Mouse (Mus musculus) liver, embryonic 12.5 days (tissue): ENCODE data around the gene Glis1. TPM values are rescaled to one million over a fixed set of nuclear protein-coding genes. Genes with fewer than 3 reads are reported as not detected.

Experiments used
- ATAC-seq: fragments of 200-750 bp; cut with Nextera tagmentation; 2 replicates; pipeline ENCODE4 v1.8.0; 2017; ENCODE audit warnings: moderate number of reproducible peaks, mild to moderate bottlenecking, moderate library complexity
- H3K27ac ChIP-seq: fragments of 300-500 bp; sonication (generic); 2 replicates; pipeline ENCODE4 v1.5.1; 2016; ENCODE audit warnings: mild to moderate bottlenecking
- H3K27me3 ChIP-seq: fragments of 300-500 bp; sonication (generic); replicated peaks from 2 replicates; pipeline ENCODE4 v1.6.1; 2016; ENCODE audit warnings: mild to moderate bottlenecking, moderate library complexity
- H3K36me3 ChIP-seq: fragments of 300-500 bp; sonication (generic); 2 replicates; pipeline ENCODE4 v1.6.1; 2016; ENCODE audit warnings: mild to moderate bottlenecking, moderate library complexity
- H3K4me1 ChIP-seq: fragments of 300-500 bp; sonication (generic); 2 replicates; pipeline ENCODE4 v1.6.1; 2016
- H3K4me2 ChIP-seq: fragments of 300-500 bp; sonication (generic); 2 replicates; pipeline ENCODE4 v1.6.1; 2016; ENCODE audit warnings: mild to moderate bottlenecking, moderate library complexity
- H3K4me3 ChIP-seq: fragments of 300-500 bp; sonication (generic); 2 replicates; pipeline ENCODE4 v1.5.1; 2016; ENCODE audit warnings: mild to moderate bottlenecking, moderate library complexity
- H3K9ac ChIP-seq: fragments of 300-500 bp; sonication (generic); 2 replicates; pipeline ENCODE4 v1.6.1; 2016; ENCODE audit warnings: mild to moderate bottlenecking, moderate library complexity
- H3K9me3 ChIP-seq: fragments of 300-500 bp; sonication (generic); replicated peaks from 2 replicates; pipeline ENCODE4 v1.6.1; 2016; ENCODE audit warnings: mild to moderate bottlenecking, moderate library complexity
- WGBS: fragments of 180-500 bp; shearing (Covaris S2); methylation state at CpG from one replicate; pipeline ENCODE4 v1.1.7; 2016; ENCODE audit not compliant: insufficient replicate concordance; 5-methylcytosine and 5-hydroxymethylcytosine counted together
- polyA plus RNA-seq: library from polyadenylated mRNA; unstranded; fragments of >200 nt; fragmentation: Nextera tagmentation; extraction: Ambion mirVana; gene quantifications from 2 replicates; pipeline ENCODE4 v1.2.1, GENCODE M21; 2016

Gene Glis1
- polyA plus RNA-seq, 1 experiment from 2014 or later = 0.24 TPM

GRCm38 (mm10) chr4:107553774-107554173 is 119.4 kb downstream of the Glis1 start:
- no peak for ATAC-seq
- no peak overlapping the region for H3K9ac ChIP-seq
- 49% methylated on average over 5 of the region's 5 CpGs for WGBS

GRCm38 (mm10) chr4:107558801-107559200 is 124.4 kb downstream of the Glis1 start:
- Histone ChIP-seq H3K4me1 (peaks cover 8% of the 10 kb centered on the region), H3K9ac (no peak overlapping the region), H3K27ac (no peak overlapping the region), H3K36me3 (no peaks in the 10 kb centered on the region), H3K9me3 (no peaks in the 10 kb centered on the region), H3K27me3 (no peaks in the 10 kb centered on the region; the same call in none of the 2 replicates), H3K4me2 (no peak overlapping the region), H3K4me3 (no peak overlapping the region)
- no peak for ATAC-seq
- 37% methylated on average over 3 of the region's 3 CpGs for WGBS

More at GRCm38 (mm10) chr4:107553774-107554173, 119.4 kb downstream of the Glis1 start:
- Histone ChIP-seq H3K27me3 (no peaks in the 10 kb centered on the region; the same call in none of the 2 replicates), H3K9me3 (no peaks in the 10 kb centered on the region), H3K36me3 (no peaks in the 10 kb centered on the region), H3K4me2 (no peak overlapping the region), H3K4me3 (no peak overlapping the region), H3K27ac (no peak overlapping the region), H3K4me1 (peaks cover 3% of the 10 kb centered on the region)

DNA sequence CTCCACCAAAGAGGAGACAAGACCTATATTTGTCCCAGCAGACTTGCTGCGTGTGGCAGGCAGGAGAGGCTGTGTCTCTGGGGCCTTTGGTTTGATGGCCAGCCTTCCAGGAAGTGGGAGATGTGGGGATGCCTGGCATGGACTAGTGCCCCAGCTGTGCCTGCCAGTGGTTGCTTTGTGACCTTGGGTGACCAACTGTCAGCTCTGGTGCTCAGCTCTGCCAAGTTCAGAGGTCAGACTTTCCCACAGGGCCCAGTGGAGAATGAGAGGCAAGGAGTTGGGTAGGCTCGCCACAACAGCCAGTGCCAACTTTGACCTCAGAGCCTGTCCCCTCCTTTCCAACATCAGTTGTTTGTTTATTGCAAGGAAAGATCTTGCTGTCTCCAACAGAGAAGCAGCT is 126.7 kb downstream of the Glis1 start:
- 60% methylated on average over 2 of the region's 2 CpGs for WGBS
- ATAC-seq = no peak
- H3K9me3 ChIP-seq = no peaks in the 10 kb centered on the region
- no peaks in the 10 kb centered on the region; the same call in none of the 2 replicates for H3K27me3 ChIP-seq
- no peak overlapping the region for H3K4me3 ChIP-seq
- H3K4me1 ChIP-seq = peaks cover 8% of the 10 kb centered on the region
- H3K27ac ChIP-seq = no peak overlapping the region
- H3K36me3 ChIP-seq = no peaks in the 10 kb centered on the region
- no peak overlapping the region for H3K9ac ChIP-seq
- no peak overlapping the region for H3K4me2 ChIP-seq

GRCm38 (mm10) chr4:107568159-107568558 is 133.8 kb downstream of the Glis1 start:
- no peak for ATAC-seq
- Histone ChIP-seq H3K27me3 (peaks cover 20% of the 10 kb centered on the region; the same call in 1 of the 2 replicates), H3K4me1 (no peaks in the 10 kb centered on the region), H3K36me3 (no peaks in the 10 kb centered on the region), H3K4me3 (no peak overlapping the region), H3K9ac (no peak overlapping the region), H3K4me2 (no peak overlapping the region), H3K27ac (no peak overlapping the region), H3K9me3 (no peaks in the 10 kb centered on the region)
- WGBS = 77% methylated on average over 21 of the region's 21 CpGs

GRCm38 (mm10) chr4:107568881-107569443 is 134.6 kb downstream of the Glis1 start:
- H3K27me3 ChIP-seq = peaks cover 22% of the 10 kb centered on the region; the same call in 1 of the 2 replicates
- 72% methylated on average over 7 of the region's 7 CpGs for whole genome bisulfite sequencing
- no peak for ATAC-seq
- H3K4me2 ChIP-seq = no peak overlapping the region
- H3K4me3 ChIP-seq = no peak overlapping the region
- H3K9ac ChIP-seq = no peak overlapping the region
- H3K27ac ChIP-seq = no peak overlapping the region
- H3K9me3 ChIP-seq = no peaks in the 10 kb centered on the region
- H3K36me3 ChIP-seq = no peaks in the 10 kb centered on the region
- no peaks in the 10 kb centered on the region for H3K4me1 ChIP-seq

DNA sequence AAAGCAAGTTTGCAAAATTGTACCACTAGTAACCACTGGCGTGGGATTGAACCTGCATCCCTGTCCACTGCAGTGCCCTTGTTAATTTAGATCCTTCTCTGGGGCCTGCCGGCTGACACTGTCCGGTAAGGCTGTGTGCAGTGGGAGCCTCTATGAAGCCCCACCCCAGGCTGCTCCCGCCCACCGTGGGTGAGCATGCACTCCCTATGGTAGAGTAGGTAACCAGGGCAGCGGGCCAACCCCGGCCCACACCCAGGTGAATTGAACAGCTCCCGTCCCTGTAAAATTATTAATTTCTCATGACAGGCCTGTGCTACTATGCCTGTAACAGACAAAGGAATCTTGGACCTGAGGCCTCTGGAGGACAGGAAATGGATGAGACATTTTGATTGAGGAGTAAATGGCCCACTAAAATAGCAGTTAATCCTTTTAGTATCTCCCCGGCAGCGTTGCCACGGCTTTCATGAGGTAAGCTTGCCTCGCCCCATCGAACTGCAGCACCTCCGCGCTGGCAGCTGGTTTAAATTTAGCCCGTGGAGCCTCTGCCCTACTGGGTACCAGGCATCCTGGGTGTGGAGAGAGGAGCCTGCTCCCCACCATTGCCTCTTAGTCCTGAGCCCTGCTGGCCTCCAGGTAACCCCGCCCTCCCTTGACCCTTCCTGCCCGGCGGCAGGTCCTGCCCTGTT is 136.1 kb downstream of the Glis1 start:
- H3K27ac ChIP-seq = no peak overlapping the region
- ATAC-seq = no peak
- H3K9me3 ChIP-seq = no peaks in the 10 kb centered on the region
- H3K36me3 ChIP-seq = no peaks in the 10 kb centered on the region
- H3K9ac ChIP-seq = no peak overlapping the region
- H3K27me3 ChIP-seq = peaks cover 22% of the 10 kb centered on the region; the same call in 1 of the 2 replicates
- H3K4me1 ChIP-seq = no peaks in the 10 kb centered on the region
- H3K4me2 ChIP-seq = no peak overlapping the region
- WGBS = 67% methylated on average over 19 of the region's 19 CpGs
- H3K4me3 ChIP-seq = no peak overlapping the region

- WGBS = 54% methylated on average over 6 of the region's 6 CpGs
- Histone ChIP-seq H3K4me2 (no peak overlapping the region), H3K9me3 (no peaks in the 10 kb centered on the region), H3K27me3 (peaks cover 10% of the 10 kb centered on the region), H3K27ac (no peak overlapping the region), H3K4me1 (no peaks in the 10 kb centered on the region), H3K9ac (no peak overlapping the region), H3K4me3 (no peak overlapping the region), H3K36me3 (no peaks in the 10 kb centered on the region)
- ATAC-seq = no peak
Observed at GRCm38 (mm10) chr4:107575781-107576180, 141.4 kb downstream of the Glis1 start.

DNA sequence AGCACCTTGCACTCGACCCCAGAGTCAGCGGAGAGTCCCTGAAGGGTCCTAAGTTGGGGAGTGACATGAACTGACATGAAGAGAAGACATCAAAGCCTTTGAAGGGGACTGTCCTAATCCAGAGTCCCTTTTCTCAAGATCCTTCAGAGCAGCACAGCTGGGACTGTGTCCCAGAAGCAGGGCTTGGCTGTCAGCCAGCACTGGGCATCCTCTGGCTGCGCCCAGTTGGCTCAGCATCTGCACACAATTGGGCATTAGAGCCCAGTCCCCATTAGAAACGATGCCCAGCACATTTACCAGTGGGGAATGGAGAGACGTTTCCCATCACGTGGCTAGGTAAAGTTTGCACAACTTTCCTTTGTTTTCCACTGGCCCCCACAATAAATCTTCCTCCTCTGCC is 142.4 kb downstream of the Glis1 start:
- WGBS = 63% methylated on average over 6 of the region's 6 CpGs
- ATAC-seq = no peak

DNA sequence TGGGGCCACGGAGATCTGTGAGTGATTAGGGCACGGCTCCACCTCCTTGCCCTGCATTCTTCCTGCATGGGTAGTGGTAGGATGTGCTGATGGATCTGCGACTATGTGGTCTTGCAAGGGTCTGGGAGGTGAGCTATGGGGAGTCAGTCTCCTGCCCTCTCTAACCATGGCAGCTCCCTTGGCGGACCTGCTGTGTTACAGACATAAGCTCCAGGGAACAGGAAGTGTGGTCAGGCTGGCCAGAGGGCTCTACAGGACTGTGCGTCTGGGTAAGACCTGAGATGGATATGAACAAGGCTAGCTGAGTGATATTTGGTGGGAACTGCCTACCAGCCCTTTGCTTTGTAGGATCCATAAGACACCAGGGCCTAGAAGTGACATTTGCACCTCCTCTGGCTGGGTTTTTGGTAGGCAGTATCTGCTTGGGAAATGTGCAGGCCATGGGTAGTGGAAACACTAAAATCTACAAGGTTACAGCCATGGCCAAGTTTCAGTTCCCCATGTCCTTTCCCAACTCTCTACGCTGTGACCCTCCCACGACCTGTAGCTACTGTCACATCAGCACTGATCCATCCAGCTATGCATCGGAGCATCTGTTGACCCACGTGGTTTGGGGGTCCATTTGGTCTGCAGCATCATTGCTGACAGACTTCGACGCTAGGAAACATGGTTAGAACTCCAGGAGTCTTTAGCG is 142.9 kb downstream of the Glis1 start:
- no peak overlapping the region for H3K4me3 ChIP-seq
- no peak overlapping the region for H3K4me2 ChIP-seq
- no peaks in the 10 kb centered on the region for H3K9me3 ChIP-seq
- WGBS = 59% methylated on average over 12 of the region's 12 CpGs
- no peaks in the 10 kb centered on the region for H3K36me3 ChIP-seq
- no peak for ATAC-seq
- H3K27ac ChIP-seq = no peak overlapping the region
- no peak overlapping the region for H3K9ac ChIP-seq
- peaks cover 20% of the 10 kb centered on the region for H3K27me3 ChIP-seq
- no peaks in the 10 kb centered on the region for H3K4me1 ChIP-seq

More for the DNA sequence above, 142.4 kb downstream of the Glis1 start:
- Histone ChIP-seq H3K9me3 (no peaks in the 10 kb centered on the region), H3K4me3 (no peak overlapping the region), H3K4me1 (no peaks in the 10 kb centered on the region), H3K27me3 (peaks cover 15% of the 10 kb centered on the region), H3K9ac (no peak overlapping the region), H3K4me2 (no peak overlapping the region), H3K27ac (no peak overlapping the region), H3K36me3 (no peaks in the 10 kb centered on the region)

DNA sequence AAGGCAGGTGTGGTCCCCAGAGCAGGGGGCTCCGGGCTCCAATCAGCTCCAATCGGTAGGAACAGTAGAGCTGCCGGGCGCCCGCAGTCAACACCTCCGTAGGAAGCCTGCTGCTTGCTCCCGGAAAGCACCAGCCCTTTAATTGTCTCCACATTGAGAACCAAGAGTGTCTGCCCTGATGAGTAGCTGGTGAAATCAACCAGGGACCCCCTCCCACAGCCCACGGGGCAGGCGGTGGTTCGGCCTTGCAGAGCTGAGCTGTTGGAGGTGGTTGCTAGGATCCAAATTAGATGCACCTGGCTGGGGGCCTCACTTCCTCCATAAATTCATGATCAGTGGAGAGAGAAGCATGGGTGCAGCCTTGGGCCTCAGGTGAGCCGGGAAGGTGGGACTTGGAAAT is 146.5 kb downstream of the Glis1 start:
- Histone ChIP-seq H3K36me3 (no peaks in the 10 kb centered on the region), H3K4me1 (no peaks in the 10 kb centered on the region), H3K9ac (no peak overlapping the region), H3K4me2 (no peak overlapping the region), H3K9me3 (no peaks in the 10 kb centered on the region), H3K27me3 (peaks cover 20% of the 10 kb centered on the region), H3K4me3 (no peak overlapping the region), H3K27ac (no peak overlapping the region)
- ATAC-seq = no peak
- WGBS = 79% methylated on average over 11 of the region's 11 CpGs

DNA sequence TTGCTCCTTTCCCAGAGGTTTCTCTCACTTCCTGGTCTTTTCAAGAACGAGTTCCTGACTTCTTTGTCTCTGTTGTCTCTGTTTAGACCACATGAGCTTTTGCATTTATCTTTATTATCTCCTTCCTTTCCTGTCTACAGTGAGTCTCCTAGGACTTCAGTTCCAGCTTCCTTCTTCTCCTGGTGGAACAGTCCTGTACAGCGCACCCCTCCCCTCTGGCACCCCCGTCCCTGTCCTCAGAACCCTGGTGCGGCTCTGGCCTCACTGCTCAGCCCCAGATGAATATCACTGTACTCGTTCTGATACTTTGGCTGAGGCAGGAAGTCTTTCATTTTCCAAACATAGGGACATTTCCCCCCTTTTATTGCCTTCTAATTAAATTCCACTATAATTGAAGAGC is 152.0 kb downstream of the Glis1 start:
- no peaks in the 10 kb centered on the region for H3K4me1 ChIP-seq
- H3K27ac ChIP-seq = no peak overlapping the region
- H3K9ac ChIP-seq = no peak overlapping the region
- no peak for ATAC-seq
- no peak overlapping the region for H3K4me2 ChIP-seq
- no peak overlapping the region for H3K4me3 ChIP-seq
- H3K27me3 ChIP-seq = peaks cover 22% of the 10 kb centered on the region
- 38% methylated on average over 5 of the region's 5 CpGs for WGBS
- H3K36me3 ChIP-seq = no peaks in the 10 kb centered on the region
- H3K9me3 ChIP-seq = no peaks in the 10 kb centered on the region

DNA sequence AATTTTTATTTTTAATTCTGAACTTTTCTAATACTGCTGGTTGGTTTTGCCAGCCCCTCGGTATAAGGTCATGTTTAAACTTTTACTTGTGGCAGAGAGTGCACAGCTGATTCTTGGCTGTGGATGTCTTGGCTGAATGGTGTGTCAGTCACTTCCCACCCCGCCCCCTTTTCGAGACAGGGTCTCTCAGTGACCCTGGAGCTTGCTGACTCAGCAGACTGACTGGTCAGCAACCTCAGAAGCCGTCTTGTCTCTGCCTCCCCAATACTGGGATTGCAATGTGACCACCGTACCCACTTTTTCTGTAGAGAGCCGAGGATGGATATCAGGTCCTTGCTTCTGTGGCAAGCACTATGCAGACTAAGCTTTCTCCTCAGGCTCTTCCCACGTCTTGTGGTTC is 154.2 kb downstream of the Glis1 start:
- ATAC-seq = no peak
- 60% methylated on average over 7 of the region's 7 CpGs for WGBS
- H3K27ac ChIP-seq = no peak overlapping the region
- no peak overlapping the region for H3K4me2 ChIP-seq
- H3K4me1 ChIP-seq = no peaks in the 10 kb centered on the region
- no peak overlapping the region for H3K4me3 ChIP-seq
- no peaks in the 10 kb centered on the region for H3K36me3 ChIP-seq
- H3K9ac ChIP-seq = no peak overlapping the region
- peaks cover 14% of the 10 kb centered on the region for H3K27me3 ChIP-seq
- H3K9me3 ChIP-seq = no peaks in the 10 kb centered on the region
